Comparison of ENCODE assay signal across 16 mouse cellular contexts in genomic region chr13:83481310-83481709, GRCm38 (mm10). TPM values are rescaled to one million over a fixed set of nuclear protein-coding genes. Genes with fewer than 3 reads are reported as not detected.
DNase-seq lines count a peak whose midpoint lies in the region; ATAC-seq and TF ChIP-seq lines count a peak whose summit lies in the region.
"Had no signal": no experiment of that assay in that cellular context is flagged by ENCODE, and none has a peak within 500 bp of the region (broad histone marks: within the 10 kb centered on the region; RNA-seq: fewer than 3 reads in every experiment).

No protein-coding gene starts in this region.

- 32% methylated on average over 7 of the region's 7 CpGs for WGBS in lung, embryonic 15.5 days

- no peaks in the 10 kb centered on the region for H3K9me3 ChIP-seq in lung, embryonic 15.5 days
- H3K9me3 ChIP-seq: limb, embryonic 10.5 days; liver, embryonic 15.5 days; midbrain, embryonic 12.5 days; neural tube, embryonic 13.5 days had no signal

- TF ChIP-seq CTCF in gastrocnemius, adult 2 months (IDR thresholded peaks at IDR 0.05), result no peak

- 0 out of 2 replicates have a peak, but pooled peaks cover 4% of the 10 kb centered on the region for H3K4me1 ChIP-seq in lung, embryonic 15.5 days
- H3K4me1 ChIP-seq: limb, embryonic 10.5 days; liver, embryonic 15.5 days; midbrain, embryonic 12.5 days; neural tube, embryonic 13.5 days had no signal

- H3K4me3 ChIP-seq in gastrocnemius, adult 2 months, result no peak overlapping the region
- H3K4me3 ChIP-seq in lung, embryonic 15.5 days, result no peak overlapping the region
- H3K4me3 ChIP-seq: limb, embryonic 10.5 days; liver, embryonic 15.5 days; midbrain, embryonic 12.5 days; neural tube, embryonic 13.5 days had no signal

- H3K36me3 ChIP-seq in lung, embryonic 15.5 days, result no peaks in the 10 kb centered on the region
- H3K36me3 ChIP-seq: limb, embryonic 10.5 days; liver, embryonic 15.5 days; midbrain, embryonic 12.5 days; neural tube, embryonic 13.5 days had no signal

- H3K27me3 ChIP-seq in lung, embryonic 15.5 days, result no peaks in the 10 kb centered on the region
- H3K27me3 ChIP-seq: CH12.LX; liver, embryonic 15.5 days; midbrain, embryonic 12.5 days; neural tube, embryonic 13.5 days had no signal

- H3K27ac ChIP-seq in gastrocnemius, adult 2 months, result peak overlapping the region; percentile 72
- no peak overlapping the region for H3K27ac ChIP-seq in lung, embryonic 15.5 days
- H3K27ac ChIP-seq: limb, embryonic 10.5 days; liver, embryonic 15.5 days; midbrain, embryonic 12.5 days; neural tube, embryonic 13.5 days had no signal

- no peak for DNase-seq in gastrocnemius, adult 2 months
- DNase-seq in gastrocnemius, postnatal 4 days (ENCODE audit: low spot score in 2 of 2), result no peak
- DNase-seq in lung, adult 18-20 months, result no peak
- peak; percentile 19 to 30 for DNase-seq in frontal cortex, postnatal 36 days (ENCODE audit: low spot score in 2 of 2)
- peak; percentile 42 to 76 for DNase-seq in right cerebral cortex, postnatal 10 days (ENCODE audit: low spot score in 2 of 2)
- no peak for DNase-seq in gastrocnemius, adult 18-20 months (ENCODE audit: low spot score)
- DNase-seq: cerebellum, adult 11 months; retina, postnatal 1 day had no signal

- H3K9ac ChIP-seq in lung, embryonic 15.5 days, result no peak overlapping the region
- H3K9ac ChIP-seq: liver, embryonic 15.5 days; midbrain, embryonic 12.5 days; neural tube, embryonic 13.5 days had no signal

- peak; percentile 87; the same call in 1 of the 2 replicates for ATAC-seq in lung, embryonic 15.5 days (ENCODE audit: borderline replicate concordance, extremely low read depth, low FRiP score, low TSS enrichment)
- ATAC-seq: intestine, postnatal 0 days; Patski had no signal

- intact Hi-C loops in gastrocnemius, adult 2 months (cut with DNase I), result loop anchor here (10.0 kb wide), 1 partner anchor 417 kb away; no protein-coding TSS in a partner anchor

- H3K4me2 ChIP-seq in lung, embryonic 15.5 days, result no peak overlapping the region
- H3K4me2 ChIP-seq: liver, embryonic 15.5 days; midbrain, embryonic 12.5 days; neural tube, embryonic 13.5 days had no signal

RNA-seq across cellular contexts. Expression of gene Mef2c, which starts 22.5 kb away (rescaled TPM):
- total RNA-seq in gastrocnemius, adult 2 months (2021), result 100 to 1,000 TPM; 354 to 497 TPM
- total RNA-seq in gastrocnemius, postnatal 4 days (2021), result 100 to 1,000 TPM; 565 to 585 TPM
- polyA plus RNA-seq in lung, embryonic 15.5 days (2015; fragmentation: Nextera tagmentation; extraction: Ambion mirVana), result 55.9 and 57.8 TPM in 2 replicates
- total RNA-seq in gastrocnemius, adult 18-20 months (2021), result 100 to 1,000 TPM; 431 to 527 TPM
- polyA plus RNA-seq: Patski had no signal

Comparison
In these comparisons a context has a peak if more than half of its experiments do, and no peak if none do; other contexts are left out.
1. DNase-seq: peak in frontal cortex, postnatal 36 days (2 of 2) and right cerebral cortex, postnatal 10 days (2 of 2); none in gastrocnemius, adult 2 months (single experiment), gastrocnemius, postnatal 4 days (0 of 2), lung, adult 18-20 months (0 of 2) and gastrocnemius, adult 18-20 months (single experiment).